Mouse (Mus musculus) thymus, postnatal 0 days (tissue): ENCODE measurements around the gene Mchr1. TPM values are rescaled to one million over a fixed set of nuclear protein-coding genes. Genes with fewer than 3 reads are reported as not detected.
A peak's percentile ranks its signal among the peaks of the same experiment; 100 is the strongest.

ENCODE experiments used
- DNase-seq: peaks from one replicate; pipeline ENCODE4 v3.0.0-alpha.2; 2015; ENCODE audit warnings: low spot score
- polyA plus RNA-seq: library from polyadenylated mRNA; unstranded; fragments of >200 nt; fragmentation: Nextera tagmentation; extraction: Ambion mirVana; gene quantifications from 2 replicates; pipeline ENCODE4 v1.2.1, GENCODE M21; 2015

The Mchr1 gene
- polyA plus RNA-seq, 1 experiment from 2014 or later = 0.26 TPM

- DNase-seq = no peak
Measured at GRCm38 (mm10) chr15:81226796-81227195, 8.5 kb upstream of the Mchr1 start.

- no peak for DNase-seq
Measured at GRCm38 (mm10) chr15:81227275-81227674, 8.0 kb upstream of the Mchr1 start.

GRCm38 (mm10) chr15:81228258-81228657 lies 7.0 kb upstream of the Mchr1 start:
- no peak for DNase-seq

- DNase-seq = no peak
Measured at GRCm38 (mm10) chr15:81229791-81230190, 5.5 kb upstream of the Mchr1 start.

- no peak for DNase-seq
Measured at GRCm38 (mm10) chr15:81231325-81231724, 4.0 kb upstream of the Mchr1 start.

- no peak for DNase-seq
Measured at GRCm38 (mm10) chr15:81236062-81236461, 763 bp downstream of the Mchr1 start.

GRCm38 (mm10) chr15:81237471-81237870 lies 2.2 kb downstream of the Mchr1 start:
- no peak for DNase-seq

GRCm38 (mm10) chr15:81239261-81239660 lies 4.0 kb downstream of the Mchr1 start:
- DNase-seq = no peak

GRCm38 (mm10) chr15:81239794-81240343 lies 4.6 kb downstream of the Mchr1 start:
- no peak for DNase-seq

GRCm38 (mm10) chr15:81246890-81247289 lies 11.6 kb downstream of the Mchr1 start:
- no peak for DNase-seq

- no peak for DNase-seq
Measured at GRCm38 (mm10) chr15:81247583-81248340, 12.5 kb downstream of the Mchr1 start.

GRCm38 (mm10) chr15:81248341-81248679 lies 13.0 kb downstream of the Mchr1 start:
- no peak for DNase-seq

GRCm38 (mm10) chr15:81248951-81249579 lies 13.8 kb downstream of the Mchr1 start:
- DNase-seq = no peak

GRCm38 (mm10) chr15:81252626-81253174 lies 17.4 kb downstream of the Mchr1 start:
- no peak for DNase-seq

- peak; percentile 26 for DNase-seq
Measured at GRCm38 (mm10) chr15:81253585-81253984, 18.3 kb downstream of the Mchr1 start.

GRCm38 (mm10) chr15:81254113-81254640 lies 18.9 kb downstream of the Mchr1 start:
- no peak for DNase-seq

- peak; percentile 42 for DNase-seq
Measured at GRCm38 (mm10) chr15:81255063-81255462, 19.8 kb downstream of the Mchr1 start.

- no peak for DNase-seq
Measured at GRCm38 (mm10) chr15:81258296-81258695, 23.0 kb downstream of the Mchr1 start.

GRCm38 (mm10) chr15:81259304-81259703 lies 24.0 kb downstream of the Mchr1 start:
- DNase-seq = no peak

GRCm38 (mm10) chr15:81260208-81260607 lies 24.9 kb downstream of the Mchr1 start:
- no peak for DNase-seq

- no peak for DNase-seq
Measured at GRCm38 (mm10) chr15:81264392-81265095, 29.2 kb downstream of the Mchr1 start.

GRCm38 (mm10) chr15:81267416-81267815 lies 32.1 kb downstream of the Mchr1 start:
- DNase-seq = no peak
